Mouse (Mus musculus) heart, adult 2 months (tissue): ENCODE data around the gene Plekhb1.

Source experiments
- CTCF ChIP-seq: fragments of 200-600 bp; IDR thresholded peaks from 2 replicates; pipeline ENCODE4 v1.8.1; 2022; ENCODE audit warnings: antibody characterized with exemption, mild to moderate bottlenecking, moderate library complexity
- EP300 ChIP-seq: fragments of 200-500 bp; IDR thresholded peaks from 2 replicates; pipeline ENCODE4 v1.6.1; 2011; ENCODE audit warnings: low read depth, low read length, control low read depth; ENCODE audit not compliant: insufficient read depth
- POLR2A ChIP-seq: fragments of 200-500 bp; IDR thresholded peaks from 2 replicates; pipeline ENCODE4 v1.6.1; 2011; ENCODE audit warnings: mild to moderate bottlenecking, low read depth, low read length, control low read depth; ENCODE audit not compliant: insufficient read depth

GRCm38 (mm10) chr7:100681132-100681531, 18.9 kb upstream of the Plekhb1 start:
- TF ChIP-seq CTCF (no peak), POLR2A (no peak), EP300 (no peak)
